Mouse (Mus musculus): ENCODE measurements around the gene Ptprg. TPM values are rescaled to one million over a fixed set of nuclear protein-coding genes. Genes with fewer than 3 reads are reported as not detected.

Gene Ptprg
- total and polyA plus RNA-seq, 3 experiments: 25.1 to 57.1 (median 54.0) TPM

- H3K27me3 ChIP-seq (ENCODE audit: control insufficient read depth, insufficient read depth, low read length): no peaks in the 10 kb centered on the region
- H3K4me1 ChIP-seq (ENCODE audit: control insufficient read depth, insufficient read depth, low read length): peaks cover 18% of the 10 kb centered on the region
- DNase-seq: no peak
- H3K36me3 ChIP-seq (ENCODE audit: control insufficient read depth, insufficient read depth, low read length): peaks cover 10% of the 10 kb centered on the region
- 52% methylated on average over 7 of the region's 7 CpGs for WGBS
- TF ChIP-seq POLR2A (IDR thresholded peaks at IDR 0.05; ENCODE audit: insufficient read depth, low read depth, low read length): no peak
- TF ChIP-seq CTCF (IDR thresholded peaks at IDR 0.05): peak; percentile 16; the same call in 1 of the 2 replicates
- TF ChIP-seq EP300 (IDR thresholded peaks at IDR 0.05; ENCODE audit: insufficient read depth, low read depth, low read length): no peak
- no peaks in the 10 kb centered on the region; the same call in 1 of the 2 replicates for H3K79me2 ChIP-seq (replicated peaks; ENCODE audit: control insufficient read depth, insufficient read depth, low read length)
- H3K27ac ChIP-seq: peak overlapping the region; percentile 76
- no peak overlapping the region for H3K4me3 ChIP-seq
- intact Hi-C loops (cut with DNase I): loop anchor here (2.0 kb wide), 1 partner anchor 27 kb away; no protein-coding TSS in a partner anchor
- H3K9ac ChIP-seq (ENCODE audit: low read depth, low read length): no peak overlapping the region
These were observed 554.7 kb downstream of the Ptprg start for GRCm38 (mm10) chr14:12107991-12108390.

- peaks cover 7% of the 10 kb centered on the region for H3K36me3 ChIP-seq (ENCODE audit: control insufficient read depth, insufficient read depth, low read length)
- H3K27me3 ChIP-seq (ENCODE audit: control insufficient read depth, insufficient read depth, low read length): no peaks in the 10 kb centered on the region
- no peak overlapping the region for H3K9ac ChIP-seq (ENCODE audit: low read depth, low read length)
- H3K27ac ChIP-seq: peak overlapping the region; percentile 17; the same call in 1 of the 2 replicates
- intact Hi-C loops (cut with DNase I): no loop called here
- H3K4me3 ChIP-seq: no peak overlapping the region
- TF ChIP-seq EP300 (IDR thresholded peaks at IDR 0.05; ENCODE audit: insufficient read depth, low read depth, low read length): no peak
- no peak for TF ChIP-seq CTCF (IDR thresholded peaks at IDR 0.05)
- 40% methylated on average over 2 of the region's 2 CpGs for WGBS
- no peaks in the 10 kb centered on the region; the same call in 1 of the 2 replicates for H3K79me2 ChIP-seq (replicated peaks; ENCODE audit: control insufficient read depth, insufficient read depth, low read length)
- peak in 1 of 2 experiments; percentile 15 for DNase-seq
- peaks cover 14% of the 10 kb centered on the region for H3K4me1 ChIP-seq (ENCODE audit: control insufficient read depth, insufficient read depth, low read length)
These were observed 559.2 kb downstream of the Ptprg start for GRCm38 (mm10) chr14:12112548-12113011.

- Histone ChIP-seq H3K27ac (no peak overlapping the region), H3K27me3 (ENCODE audit: control insufficient read depth, insufficient read depth, low read length) (no peaks in the 10 kb centered on the region), H3K36me3 (ENCODE audit: control insufficient read depth, insufficient read depth, low read length) (peaks cover 7% of the 10 kb centered on the region), H3K9ac (ENCODE audit: low read depth, low read length) (no peak overlapping the region), H3K4me1 (ENCODE audit: control insufficient read depth, insufficient read depth, low read length) (peaks cover 8% of the 10 kb centered on the region), H3K4me3 (no peak overlapping the region), H3K79me2 (replicated peaks; ENCODE audit: control insufficient read depth, insufficient read depth, low read length) (no peaks in the 10 kb centered on the region)
- intact Hi-C loops (cut with DNase I): no loop called here
- DNase-seq: no peak
- TF ChIP-seq EP300 (IDR thresholded peaks at IDR 0.05; ENCODE audit: insufficient read depth, low read depth, low read length): no peak
- 67% methylated on average over 5 of the region's 5 CpGs for WGBS
These were observed 560.0 kb downstream of the Ptprg start for GRCm38 (mm10) chr14:12113326-12113725.

- no peak overlapping the region for H3K9ac ChIP-seq (ENCODE audit: low read depth, low read length)
- peaks cover 6% of the 10 kb centered on the region for H3K4me1 ChIP-seq (ENCODE audit: control insufficient read depth, insufficient read depth, low read length)
- H3K4me3 ChIP-seq: no peak overlapping the region
- H3K36me3 ChIP-seq (ENCODE audit: control insufficient read depth, insufficient read depth, low read length): peaks cover 7% of the 10 kb centered on the region
- 89% methylated on average over 6 of the region's 6 CpGs for WGBS
- H3K27me3 ChIP-seq (ENCODE audit: control insufficient read depth, insufficient read depth, low read length): no peaks in the 10 kb centered on the region
- intact Hi-C loops (cut with DNase I): no loop called here
- no peak overlapping the region for H3K27ac ChIP-seq
- H3K79me2 ChIP-seq (replicated peaks; ENCODE audit: control insufficient read depth, insufficient read depth, low read length): no peaks in the 10 kb centered on the region
- TF ChIP-seq POLR2A (IDR thresholded peaks at IDR 0.05; ENCODE audit: insufficient read depth, low read depth, low read length) (no peak), EP300 (IDR thresholded peaks at IDR 0.05; ENCODE audit: insufficient read depth, low read depth, low read length) (no peak), CTCF (IDR thresholded peaks at IDR 0.05) (no peak)
- DNase-seq: no peak
These were observed 560.7 kb downstream of the Ptprg start for GRCm38 (mm10) chr14:12114016-12114415.

GRCm38 (mm10) chr14:12119260-12119659 is 565.9 kb downstream of the Ptprg start:
- intact Hi-C loops (cut with DNase I): no loop called here
- no peaks in the 10 kb centered on the region for H3K36me3 ChIP-seq (ENCODE audit: control insufficient read depth, insufficient read depth, low read length)
- H3K4me1 ChIP-seq (ENCODE audit: control insufficient read depth, insufficient read depth, low read length): no peaks in the 10 kb centered on the region; the same call in 1 of the 2 replicates
- H3K4me3 ChIP-seq: no peak overlapping the region
- WGBS: 86% methylated on average over 8 of the region's 8 CpGs
- H3K27ac ChIP-seq: no peak overlapping the region
- no peak for DNase-seq
- TF ChIP-seq POLR2A (IDR thresholded peaks at IDR 0.05; ENCODE audit: insufficient read depth, low read depth, low read length) (no peak), EP300 (IDR thresholded peaks at IDR 0.05; ENCODE audit: insufficient read depth, low read depth, low read length) (no peak), CTCF (IDR thresholded peaks at IDR 0.05) (no peak)
- no peaks in the 10 kb centered on the region for H3K27me3 ChIP-seq (ENCODE audit: control insufficient read depth, insufficient read depth, low read length)
- H3K9ac ChIP-seq (ENCODE audit: low read depth, low read length): no peak overlapping the region
- H3K79me2 ChIP-seq (replicated peaks; ENCODE audit: control insufficient read depth, insufficient read depth, low read length): no peaks in the 10 kb centered on the region

- no peak overlapping the region for H3K4me3 ChIP-seq
- no peak for TF ChIP-seq EP300 (IDR thresholded peaks at IDR 0.05; ENCODE audit: insufficient read depth, low read depth, low read length)
- TF ChIP-seq CTCF (IDR thresholded peaks at IDR 0.05): no peak
- TF ChIP-seq POLR2A (IDR thresholded peaks at IDR 0.05; ENCODE audit: insufficient read depth, low read depth, low read length): no peak
- H3K27ac ChIP-seq: no peak overlapping the region
- no peaks in the 10 kb centered on the region for H3K36me3 ChIP-seq (ENCODE audit: control insufficient read depth, insufficient read depth, low read length)
- H3K79me2 ChIP-seq (replicated peaks; ENCODE audit: control insufficient read depth, insufficient read depth, low read length): no peaks in the 10 kb centered on the region
- H3K27me3 ChIP-seq (ENCODE audit: control insufficient read depth, insufficient read depth, low read length): no peaks in the 10 kb centered on the region
- no peak overlapping the region for H3K9ac ChIP-seq (ENCODE audit: low read depth, low read length)
- H3K4me1 ChIP-seq (ENCODE audit: control insufficient read depth, insufficient read depth, low read length): no peaks in the 10 kb centered on the region; the same call in 1 of the 2 replicates
- 93% methylated on average over 7 of the region's 7 CpGs for WGBS
- intact Hi-C loops (cut with DNase I): no loop called here
- DNase-seq: no peak
These were observed 568.6 kb downstream of the Ptprg start for GRCm38 (mm10) chr14:12121906-12122305.
